Mouse (Mus musculus): ENCODE results near the gene Olfr665. TPM values are rescaled to one million over a fixed set of nuclear protein-coding genes. Genes with fewer than 3 reads are reported as not detected.

Gene Olfr665
- not detected in 2 replicates for polyA plus RNA-seq (2012; ENCODE audit: low replicate concordance)

DNA sequence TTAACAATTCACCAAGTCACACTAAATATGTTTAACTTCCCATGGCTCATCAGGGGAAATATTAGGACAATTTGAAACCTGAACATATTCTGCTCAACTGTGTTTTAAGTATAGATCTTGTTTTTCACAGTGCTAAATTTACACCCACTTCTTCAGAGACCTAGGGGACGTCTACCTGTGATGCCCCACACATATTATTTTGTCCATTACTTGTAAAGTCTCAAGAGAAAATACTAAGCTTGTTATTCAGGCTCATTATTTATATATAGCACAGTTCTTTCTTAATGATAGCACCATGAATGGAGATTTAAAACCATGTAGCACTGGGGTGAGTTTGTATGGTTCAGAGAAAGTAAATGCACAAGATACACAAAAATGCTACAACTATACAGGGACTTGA, at the start of gene Olfr665:
Olfr665 (plus strand) TSS at position 301 of the 400 bp plus-strand sequence.

DNA sequence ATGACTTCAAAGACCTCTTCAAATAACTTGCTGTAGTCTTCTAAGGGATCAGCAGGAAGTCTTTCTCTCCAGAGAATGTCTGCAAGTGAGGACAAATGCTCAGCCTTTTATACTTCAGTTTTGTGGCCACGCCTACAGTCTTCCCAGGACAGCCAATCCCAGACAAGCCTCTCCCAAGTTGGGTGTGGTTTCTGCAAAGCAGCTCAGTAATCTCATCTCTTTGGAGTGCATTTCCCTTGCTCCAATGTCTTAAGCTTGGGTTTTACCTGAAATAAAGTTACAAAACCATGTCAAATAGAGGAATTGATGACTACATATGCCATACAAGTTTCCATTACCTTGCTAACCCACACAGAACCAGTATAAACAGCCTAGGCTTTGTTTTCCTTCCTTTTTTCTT, 35.3 kb upstream of the Olfr665 start, which contains the start of gene Usp17lb:
Usp17lb (minus strand) TSS at position 101 of the 400 bp plus-strand sequence.

DNA sequence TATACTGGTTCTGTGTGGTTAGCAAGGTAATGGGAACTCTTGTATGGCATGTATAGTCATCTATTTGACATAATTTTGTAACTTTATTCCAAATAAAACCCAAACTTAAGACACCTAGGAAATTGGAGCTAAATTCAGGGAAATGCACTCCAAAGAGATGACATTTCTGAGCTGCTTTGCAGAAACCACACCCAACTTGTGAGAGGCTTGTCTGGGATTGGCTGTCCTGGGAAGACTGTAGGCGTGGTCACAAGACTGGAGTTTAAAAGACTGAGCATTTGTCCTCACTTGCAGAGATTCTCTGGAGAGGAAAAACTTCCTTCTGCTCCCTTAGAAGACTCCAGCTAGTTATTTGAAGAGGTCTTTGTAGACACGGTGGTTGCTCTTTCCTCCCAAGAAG, 21.1 kb upstream of the Olfr665 start, which contains the start of gene Usp17la:
Usp17la (plus strand) TSS at position 301 of the 400 bp plus-strand sequence.

GRCm38 (mm10) chr7:104895852-104896251, 18.0 kb downstream of the Olfr665 start, which contains the start of gene Olfr666:
TSS of gene Olfr666 (minus strand) at chr7:104895952.

GRCm38 (mm10) chr7:104921382-104921781, 43.6 kb downstream of the Olfr665 start, which contains the start of gene Olfr667:
TSS of gene Olfr667 (minus strand) at chr7:104921482.

GRCm38 (mm10) chr7:104927957-104928356, 50.1 kb downstream of the Olfr665 start, which contains the start of gene Olfr668:
TSS of gene Olfr668 (minus strand) at chr7:104928057.

Other genes with a start within 250 kb of the Olfr665 start
- not detected in 2 replicates for gene Olfr658, start 230.7 kb upstream of the Olfr665 start, polyA plus RNA-seq (2012; ENCODE audit: low replicate concordance)
- not detected in 2 replicates for gene Olfr659, start 211.3 kb upstream of the Olfr665 start, polyA plus RNA-seq (2012; ENCODE audit: low replicate concordance)
- not detected in 2 replicates for gene Olfr661, start 191.5 kb upstream of the Olfr665 start, polyA plus RNA-seq (2012; ENCODE audit: low replicate concordance)
- not detected in 2 replicates for gene Usp17le, start 100.6 kb upstream of the Olfr665 start, polyA plus RNA-seq (2012; ENCODE audit: low replicate concordance)
- not detected in 2 replicates for gene Usp17lb, start 35.4 kb upstream of the Olfr665 start, polyA plus RNA-seq (2012; ENCODE audit: low replicate concordance)
- not detected in 2 replicates for gene Usp17la, start 21.0 kb upstream of the Olfr665 start, polyA plus RNA-seq (2012; ENCODE audit: low replicate concordance)
- gene Olfr666, start 17.9 kb downstream of the Olfr665 start, polyA plus RNA-seq (2012; ENCODE audit: low replicate concordance) = not detected in 2 replicates
- gene Olfr667, start 43.5 kb downstream of the Olfr665 start, polyA plus RNA-seq (2012; ENCODE audit: low replicate concordance) = 0.19 TPM in 1 of 2 replicates, not detected in the other
- gene Olfr668, start 50.0 kb downstream of the Olfr665 start, polyA plus RNA-seq (2012; ENCODE audit: low replicate concordance) = not detected in 2 replicates
- not detected in 2 replicates for gene Olfr669, start 56.2 kb downstream of the Olfr665 start, polyA plus RNA-seq (2012; ENCODE audit: low replicate concordance)
- gene Olfr670, start 84.6 kb downstream of the Olfr665 start, polyA plus RNA-seq (2012; ENCODE audit: low replicate concordance) = not detected in 2 replicates
- gene Olfr671, start 101.1 kb downstream of the Olfr665 start, polyA plus RNA-seq (2012; ENCODE audit: low replicate concordance) = 0.12 TPM in 1 of 2 replicates, not detected in the other
- gene Olfr672, start 124.0 kb downstream of the Olfr665 start, polyA plus RNA-seq (2012; ENCODE audit: low replicate concordance) = not detected in 2 replicates
- not detected in 2 replicates for gene Olfr675, start 150.4 kb downstream of the Olfr665 start, polyA plus RNA-seq (2012; ENCODE audit: low replicate concordance)
- not detected in 2 replicates for gene Olfr676, start 154.7 kb downstream of the Olfr665 start, polyA plus RNA-seq (2012; ENCODE audit: low replicate concordance)
- gene Olfr677, start 173.3 kb downstream of the Olfr665 start, polyA plus RNA-seq (2012; ENCODE audit: low replicate concordance) = not detected in 2 replicates
- not detected in 2 replicates for gene Olfr678, start 186.4 kb downstream of the Olfr665 start, polyA plus RNA-seq (2012; ENCODE audit: low replicate concordance)
- gene Olfr679, start 203.2 kb downstream of the Olfr665 start, polyA plus RNA-seq (2012; ENCODE audit: low replicate concordance) = not detected in 2 replicates
- not detected in 2 replicates for gene Olfr680-ps1, start 214.8 kb downstream of the Olfr665 start, polyA plus RNA-seq (2012; ENCODE audit: low replicate concordance)
- gene Olfr681, start 238.8 kb downstream of the Olfr665 start, polyA plus RNA-seq (2012; ENCODE audit: low replicate concordance) = not detected in 2 replicates